12 mouse cellular contexts compared by ENCODE assay signal in genomic region chr14:119902486-119902885, GRCm38 (mm10).
"Had no signal": no experiment of that assay in that cellular context is flagged by ENCODE, and none has a peak within 500 bp of the region (broad histone marks: within the 10 kb centered on the region; RNA-seq: fewer than 3 reads in every experiment).

No protein-coding gene starts in this region.

- DNase-seq: gastrocnemius, postnatal 14 days; heart, adult 18-20 months; heart, postnatal 10 days; heart, postnatal 4 days; kidney, adult 18-20 months; kidney, adult 8-10 months; kidney, postnatal 10 days; kidney, postnatal 25 days; kidney, postnatal 4 days; liver; liver, embryonic 13.5 days; liver, postnatal 0 days had no signal
